Mouse (Mus musculus): ENCODE data around the gene Ncl. TPM values are rescaled to one million over a fixed set of nuclear protein-coding genes. Genes with fewer than 3 reads are reported as not detected.
"Not testable (repeated sequence)": the region's sequence is repeated elsewhere in the genome, so short reads cannot be mapped to it uniquely, and the experiment has no call there.

Ncl gene
- polyA plus RNA-seq, 1 experiment from 2014 or later: 483 TPM

DNA sequence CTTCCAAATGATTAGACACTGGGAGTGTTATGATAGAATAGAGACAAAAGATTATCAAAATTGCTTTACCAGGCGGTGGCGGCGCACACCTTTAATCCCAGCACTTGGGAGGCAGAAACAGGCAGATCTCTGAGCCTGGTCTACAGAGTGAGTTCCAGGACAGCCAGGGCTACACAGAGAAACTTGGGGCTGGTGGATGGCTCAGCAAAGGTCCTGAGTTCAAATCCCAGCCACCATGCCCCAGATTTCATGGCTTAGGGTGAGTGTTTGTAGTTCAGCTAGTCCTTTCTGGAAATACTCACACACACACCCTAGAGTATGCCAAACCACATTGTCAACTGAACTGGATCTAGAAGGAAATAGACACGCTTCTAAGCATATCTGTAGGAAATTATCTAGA is 14.1 kb downstream of the Ncl start:
- Histone ChIP-seq H3K4me1 (ENCODE audit: control insufficient read depth, insufficient read depth, low read length) (no peaks in the 10 kb centered on the region), H3K4me3 (ENCODE audit: low read depth, low read length) (no peak overlapping the region), H3K27me3 (ENCODE audit: control insufficient read depth, insufficient read depth, low read length) (no peaks in the 10 kb centered on the region), H3K4me2 (ENCODE audit: low read depth, severe bottlenecking) (no peak overlapping the region), H3K9me3 (ENCODE audit: control insufficient read depth, low read length) (no peaks in the 10 kb centered on the region), H3K27ac (replicated peaks; ENCODE audit: low read depth, low read length) (no peak overlapping the region), H3K36me3 (ENCODE audit: control insufficient read depth, insufficient read depth, low read length) (peaks cover 14% of the 10 kb centered on the region; the same call in 1 of the 2 replicates), H3K9ac (ENCODE audit: low read length) (no peak overlapping the region)
- 91% methylated on average over 4 of the region's 4 CpGs for WGBS
- DNase-seq (ENCODE audit: low spot score) (no peak), ATAC-seq (ENCODE audit: insufficient number of reproducible peaks, low FRiP score, low TSS enrichment, low read depth) (no peak)

DNA sequence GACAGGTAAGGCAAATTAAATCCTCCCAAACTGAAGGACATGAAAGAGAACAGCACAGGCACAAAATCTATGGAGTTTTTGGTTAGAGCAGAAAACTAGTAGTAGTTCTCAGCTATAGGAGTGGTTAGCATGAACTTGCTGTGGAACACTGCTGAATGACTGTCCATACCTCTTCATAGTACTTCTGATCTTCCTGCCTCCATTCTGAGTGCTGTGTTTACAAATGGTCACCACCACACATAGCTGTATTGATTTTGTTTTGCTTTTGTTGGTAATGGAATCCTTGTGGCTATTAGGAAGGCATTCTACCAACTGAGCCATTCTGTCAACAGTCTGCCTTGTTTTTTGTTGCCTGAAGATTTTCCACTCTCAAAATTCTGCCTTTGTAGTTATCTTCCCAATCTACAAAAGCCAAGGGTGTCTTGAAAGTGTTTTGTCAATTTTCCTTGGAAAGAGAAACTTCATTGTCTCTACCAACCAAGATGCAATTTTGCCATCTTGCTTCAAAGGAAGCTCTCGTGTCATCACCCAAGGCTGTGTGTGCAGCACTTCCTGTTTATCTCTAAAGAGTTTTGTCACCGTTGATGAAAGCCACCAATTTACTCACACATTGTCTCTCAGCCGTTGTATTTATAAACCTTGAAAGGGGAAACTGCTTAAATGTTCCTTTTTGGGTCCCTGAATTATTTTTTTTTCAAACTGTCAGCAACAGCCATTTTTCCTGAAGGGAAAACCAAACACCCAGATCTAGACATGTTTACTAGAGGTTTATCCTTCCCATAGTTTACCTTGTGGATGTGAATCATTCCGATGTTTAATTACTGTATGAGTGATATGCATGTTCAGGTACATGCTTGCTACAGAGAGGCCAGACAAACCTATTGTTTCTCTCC is 15.0 kb downstream of the Ncl start:
- ATAC-seq (ENCODE audit: insufficient number of reproducible peaks, low FRiP score, low TSS enrichment, low read depth): no peak
- no peak overlapping the region for H3K4me3 ChIP-seq (ENCODE audit: low read depth, low read length)
- H3K27ac ChIP-seq (replicated peaks; ENCODE audit: low read depth, low read length): no peak overlapping the region
- WGBS: 69% methylated on average over 4 of the region's 4 CpGs
- peaks cover 7% of the 10 kb centered on the region; the same call in 1 of the 2 replicates for H3K36me3 ChIP-seq (ENCODE audit: control insufficient read depth, insufficient read depth, low read length)
- no peak overlapping the region for H3K9ac ChIP-seq (ENCODE audit: low read length)
- H3K27me3 ChIP-seq (ENCODE audit: control insufficient read depth, insufficient read depth, low read length): no peaks in the 10 kb centered on the region
- no peaks in the 10 kb centered on the region for H3K9me3 ChIP-seq (ENCODE audit: control insufficient read depth, low read length)
- DNase-seq (ENCODE audit: low spot score): no peak
- no peaks in the 10 kb centered on the region for H3K4me1 ChIP-seq (ENCODE audit: control insufficient read depth, insufficient read depth, low read length)
- H3K4me2 ChIP-seq (ENCODE audit: low read depth, severe bottlenecking): no peak overlapping the region

DNA sequence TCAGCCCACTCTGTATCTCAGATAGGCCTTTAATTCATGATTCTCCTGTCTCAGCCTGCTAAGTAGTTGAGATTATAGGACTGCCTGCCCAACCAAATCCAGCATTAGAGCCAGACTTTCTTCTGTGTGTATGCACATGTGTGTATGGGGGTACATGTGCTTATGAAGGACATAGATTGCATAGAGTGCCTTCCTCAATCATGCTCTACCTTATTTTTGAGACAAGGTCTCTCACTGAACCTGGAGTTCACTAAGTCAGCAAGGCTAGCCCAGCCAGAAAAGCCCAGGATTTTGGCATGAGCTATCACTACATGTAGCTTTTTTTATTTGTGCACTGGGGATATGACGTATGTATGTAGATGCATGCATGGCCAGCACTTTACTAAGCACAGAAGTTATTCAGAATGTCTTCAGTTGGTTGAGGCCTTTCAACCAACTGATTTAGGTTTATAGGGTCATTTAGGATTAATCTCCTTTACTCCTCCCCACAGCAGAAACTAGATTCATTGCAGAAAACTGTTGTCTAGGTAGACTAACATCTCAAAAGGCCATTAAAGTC is 16.0 kb downstream of the Ncl start:
- H3K4me3 ChIP-seq (ENCODE audit: low read depth, low read length): no peak overlapping the region
- H3K27me3 ChIP-seq (ENCODE audit: control insufficient read depth, insufficient read depth, low read length): no peaks in the 10 kb centered on the region
- H3K36me3 ChIP-seq (ENCODE audit: control insufficient read depth, insufficient read depth, low read length): peaks cover 3% of the 10 kb centered on the region; the same call in 1 of the 2 replicates
- DNase-seq (ENCODE audit: low spot score) (no peak), ATAC-seq (ENCODE audit: insufficient number of reproducible peaks, low FRiP score, low TSS enrichment, low read depth) (no peak)
- no peaks in the 10 kb centered on the region for H3K9me3 ChIP-seq (ENCODE audit: control insufficient read depth, low read length)
- WGBS: 98% methylated on average over 1 of the region's 1 CpGs
- no peak overlapping the region for H3K4me2 ChIP-seq (ENCODE audit: low read depth, severe bottlenecking)
- H3K4me1 ChIP-seq (ENCODE audit: control insufficient read depth, insufficient read depth, low read length): no peaks in the 10 kb centered on the region
- H3K27ac ChIP-seq (replicated peaks; ENCODE audit: low read depth, low read length): no peak overlapping the region
- no peak overlapping the region for H3K9ac ChIP-seq (ENCODE audit: low read length)

DNA sequence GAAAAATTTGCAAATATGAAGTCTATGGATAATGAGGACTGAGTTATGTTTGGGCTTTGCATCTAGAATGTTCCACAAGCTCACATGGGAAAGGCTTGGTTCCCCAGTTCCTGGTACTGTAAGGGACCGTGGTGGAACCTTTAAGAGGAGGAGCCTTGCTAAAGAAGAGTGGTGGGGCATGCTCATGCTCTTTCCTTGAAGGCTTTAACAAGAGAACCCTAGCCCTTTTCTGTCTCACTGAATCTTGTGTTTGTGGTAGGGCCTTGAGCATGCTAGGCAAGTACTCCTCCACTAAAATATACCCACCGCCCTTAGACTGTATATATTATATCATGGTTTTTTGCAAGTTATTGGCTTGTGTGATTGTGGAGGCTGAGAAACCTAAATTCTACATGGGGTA is 16.8 kb downstream of the Ncl start:
- DNase-seq (ENCODE audit: low spot score) (no peak), ATAC-seq (ENCODE audit: insufficient number of reproducible peaks, low FRiP score, low TSS enrichment, low read depth) (no peak)
- Histone ChIP-seq H3K9me3 (ENCODE audit: control insufficient read depth, low read length) (no peaks in the 10 kb centered on the region), H3K36me3 (ENCODE audit: control insufficient read depth, insufficient read depth, low read length) (0 out of 2 replicates have a peak, but pooled peaks cover 3% of the 10 kb centered on the region), H3K4me1 (ENCODE audit: control insufficient read depth, insufficient read depth, low read length) (no peaks in the 10 kb centered on the region), H3K4me2 (ENCODE audit: low read depth, severe bottlenecking) (no peak overlapping the region), H3K27ac (replicated peaks; ENCODE audit: low read depth, low read length) (no peak overlapping the region), H3K9ac (ENCODE audit: low read length) (no peak overlapping the region), H3K4me3 (ENCODE audit: low read depth, low read length) (no peak overlapping the region), H3K27me3 (ENCODE audit: control insufficient read depth, insufficient read depth, low read length) (no peaks in the 10 kb centered on the region)
- WGBS: 92% methylated on average over 2 of the region's 2 CpGs

DNA sequence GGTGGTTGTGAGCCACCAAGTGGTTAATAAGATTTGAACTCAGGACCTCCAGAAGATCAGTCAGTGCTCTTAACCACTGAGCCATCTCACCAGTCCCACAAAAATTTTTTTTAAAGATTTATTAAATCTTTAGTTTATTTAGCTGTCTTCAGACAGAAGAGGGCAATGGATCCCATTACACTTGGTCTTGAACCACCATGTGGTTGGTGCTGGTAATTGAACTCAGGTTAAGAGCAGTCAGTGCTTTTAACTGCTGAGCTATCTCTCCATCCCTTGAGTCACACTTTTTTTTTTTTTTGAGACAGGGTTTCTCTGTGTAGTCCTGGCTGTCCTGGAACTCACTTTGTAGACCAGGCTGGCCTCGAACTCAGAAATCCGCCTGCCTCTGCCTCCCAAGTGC is 18.1 kb downstream of the Ncl start:
- H3K36me3 ChIP-seq (ENCODE audit: control insufficient read depth, insufficient read depth, low read length); ATAC-seq (ENCODE audit: insufficient number of reproducible peaks, low FRiP score, low TSS enrichment, low read depth); H3K4me2 ChIP-seq (ENCODE audit: low read depth, severe bottlenecking); DNase-seq (ENCODE audit: low spot score); H3K27me3 ChIP-seq (ENCODE audit: control insufficient read depth, insufficient read depth, low read length); H3K9me3 ChIP-seq (ENCODE audit: control insufficient read depth, low read length); H3K27ac ChIP-seq (replicated peaks; ENCODE audit: low read depth, low read length); H3K9ac ChIP-seq (ENCODE audit: low read length); H3K4me3 ChIP-seq (ENCODE audit: low read depth, low read length); H3K4me1 ChIP-seq (ENCODE audit: control insufficient read depth, insufficient read depth, low read length): not testable (repeated sequence)
- WGBS: 100% methylated on average over 2 of the region's 2 CpGs

DNA sequence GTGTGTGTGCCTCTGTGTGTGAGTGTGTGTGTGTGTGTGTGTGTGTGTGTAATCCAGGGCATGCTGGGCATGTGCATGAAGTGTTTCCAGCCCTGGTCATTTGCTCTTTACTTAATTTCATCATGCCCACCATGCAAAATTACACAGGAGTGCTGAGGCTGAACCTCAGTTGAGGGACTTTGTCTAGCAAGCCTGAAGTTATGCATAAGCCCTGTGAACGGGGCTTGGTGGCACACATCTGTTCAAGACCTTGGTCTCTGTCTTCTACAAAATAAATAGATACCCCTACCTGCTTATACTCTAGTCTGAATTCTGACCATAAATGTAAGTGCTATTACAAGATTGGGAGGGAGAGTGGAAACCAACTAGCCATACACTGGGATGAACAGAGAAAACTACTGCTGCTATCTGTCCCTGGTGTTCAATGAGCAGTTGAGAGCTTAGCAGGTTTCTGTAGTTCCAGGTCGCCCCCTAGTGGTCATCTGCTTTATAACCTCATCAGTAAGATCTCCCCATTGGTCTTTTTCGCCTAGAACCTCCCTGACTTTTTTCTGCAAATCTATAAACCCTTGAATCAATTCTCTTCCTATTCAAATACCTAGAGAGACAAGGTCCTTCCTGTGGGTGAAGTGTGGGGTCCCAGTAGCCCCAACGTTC is 19.9 kb downstream of the Ncl start:
- Histone ChIP-seq H3K4me1 (ENCODE audit: control insufficient read depth, insufficient read depth, low read length) (no peaks in the 10 kb centered on the region), H3K9me3 (ENCODE audit: control insufficient read depth, low read length) (no peaks in the 10 kb centered on the region), H3K4me3 (ENCODE audit: low read depth, low read length) (no peak overlapping the region), H3K4me2 (ENCODE audit: low read depth, severe bottlenecking) (no peak overlapping the region), H3K9ac (ENCODE audit: low read length) (no peak overlapping the region), H3K36me3 (ENCODE audit: control insufficient read depth, insufficient read depth, low read length) (no peaks in the 10 kb centered on the region), H3K27ac (replicated peaks; ENCODE audit: low read depth, low read length) (no peak overlapping the region), H3K27me3 (ENCODE audit: control insufficient read depth, insufficient read depth, low read length) (no peaks in the 10 kb centered on the region)
- peak; percentile 85 for DNase-seq (ENCODE audit: low spot score)
- ATAC-seq (ENCODE audit: insufficient number of reproducible peaks, low FRiP score, low TSS enrichment, low read depth): no peak
- WGBS: 28% methylated on average over 4 of the region's 4 CpGs

DNA sequence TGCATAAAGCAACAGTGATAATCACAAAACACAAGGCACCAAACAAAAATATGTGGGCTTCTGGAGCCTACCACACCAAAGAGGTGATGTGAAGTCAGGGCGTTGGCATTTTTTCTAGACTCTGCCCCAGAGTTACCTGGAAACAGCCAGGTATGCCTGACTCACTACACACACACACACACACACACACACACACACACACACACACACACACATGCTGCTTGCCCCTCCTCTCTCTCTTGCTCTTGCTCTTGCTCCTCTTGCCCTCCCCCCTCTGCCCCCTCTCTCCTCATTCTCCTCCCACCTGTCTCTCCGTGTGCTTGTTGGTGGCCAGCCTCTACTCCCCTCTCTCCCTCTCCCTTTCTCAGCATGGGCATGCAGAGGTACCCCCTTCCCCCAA is 22.9 kb downstream of the Ncl start:
- ATAC-seq (ENCODE audit: insufficient number of reproducible peaks, low FRiP score, low TSS enrichment, low read depth): no peak
- Histone ChIP-seq H3K27me3 (ENCODE audit: control insufficient read depth, insufficient read depth, low read length) (no peaks in the 10 kb centered on the region), H3K9me3 (ENCODE audit: control insufficient read depth, low read length) (no peaks in the 10 kb centered on the region), H3K27ac (replicated peaks; ENCODE audit: low read depth, low read length) (no peak overlapping the region), H3K4me2 (ENCODE audit: low read depth, severe bottlenecking) (no peak overlapping the region), H3K4me3 (ENCODE audit: low read depth, low read length) (no peak overlapping the region), H3K9ac (ENCODE audit: low read length) (no peak overlapping the region), H3K4me1 (ENCODE audit: control insufficient read depth, insufficient read depth, low read length) (no peaks in the 10 kb centered on the region), H3K36me3 (ENCODE audit: control insufficient read depth, insufficient read depth, low read length) (no peaks in the 10 kb centered on the region)
- DNase-seq (ENCODE audit: low spot score): no peak
- WGBS: 35% methylated on average over 2 of the region's 2 CpGs

DNA sequence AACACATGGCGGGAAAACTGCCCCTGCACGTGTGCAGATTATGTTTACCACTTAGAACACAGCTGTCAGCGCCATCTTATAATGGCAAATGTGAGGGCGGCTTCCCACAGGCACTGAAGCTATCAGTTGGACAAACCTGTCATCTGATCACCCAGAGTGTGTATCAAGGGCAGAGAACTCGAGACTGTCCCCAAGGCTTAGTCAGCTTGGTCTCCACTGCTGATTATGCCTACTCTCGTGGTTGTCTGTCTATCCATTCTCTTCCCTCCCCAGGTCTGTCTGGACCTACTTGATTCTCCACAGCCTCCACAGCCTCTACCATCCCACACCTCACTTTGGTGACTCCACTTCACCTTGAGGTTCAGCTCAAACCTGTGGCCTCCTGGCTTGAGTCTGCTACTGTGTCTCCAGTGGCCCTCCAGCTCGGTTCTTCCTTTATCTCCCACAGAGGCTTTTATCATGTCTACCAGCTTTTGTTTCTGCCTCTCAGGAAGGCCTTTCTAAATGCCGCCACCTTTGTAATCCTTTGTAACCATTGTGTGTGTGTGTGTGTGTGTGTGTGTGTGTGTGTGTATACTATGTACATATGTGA is 38.3 kb downstream of the Ncl start:
- no peak for DNase-seq (ENCODE audit: low spot score)
- Histone ChIP-seq H3K4me2 (ENCODE audit: low read depth, severe bottlenecking) (no peak overlapping the region), H3K4me3 (ENCODE audit: low read depth, low read length) (no peak overlapping the region), H3K9me3 (ENCODE audit: control insufficient read depth, low read length) (no peaks in the 10 kb centered on the region), H3K36me3 (ENCODE audit: control insufficient read depth, insufficient read depth, low read length) (no peaks in the 10 kb centered on the region), H3K27ac (replicated peaks; ENCODE audit: low read depth, low read length) (no peak overlapping the region), H3K27me3 (ENCODE audit: control insufficient read depth, insufficient read depth, low read length) (no peaks in the 10 kb centered on the region), H3K9ac (ENCODE audit: low read length) (no peak overlapping the region), H3K4me1 (ENCODE audit: control insufficient read depth, insufficient read depth, low read length) (no peaks in the 10 kb centered on the region)
- WGBS: 90% methylated on average over 6 of the region's 8 CpGs
- ATAC-seq (ENCODE audit: insufficient number of reproducible peaks, low FRiP score, low TSS enrichment, low read depth): no peak

Data from limb, embryonic 11.5 days (tissue).